Mouse (Mus musculus): ENCODE measurements around the gene Ushbp1.
"Not testable (repeated sequence)": the region's sequence is repeated elsewhere in the genome, so short reads cannot be mapped to it uniquely, and the experiment has no call there.

The Ushbp1 gene

GRCm38 (mm10) chr8:71369040-71369718 is 26.4 kb downstream of the Ushbp1 start:
- DNase-seq: no peak

DNA sequence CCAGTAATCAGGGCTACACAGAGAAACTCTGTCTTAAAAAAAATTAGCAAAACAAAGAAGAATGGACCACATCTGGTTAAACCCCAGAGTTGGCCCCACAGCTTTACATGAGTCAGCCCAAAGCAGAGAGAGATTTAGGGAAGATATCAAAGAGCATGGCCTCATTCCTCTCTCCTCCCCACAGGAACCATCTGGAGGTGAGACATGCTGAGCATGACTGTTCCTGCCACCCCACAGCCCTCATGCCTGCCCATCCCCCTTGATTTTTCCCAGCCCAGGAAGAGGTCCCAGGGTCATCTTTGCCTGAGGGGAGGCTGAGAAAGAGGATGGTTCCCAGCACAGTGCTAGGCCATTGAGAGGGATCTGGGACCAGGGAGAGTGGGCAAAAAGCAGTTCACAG is 27.2 kb downstream of the Ushbp1 start:
- DNase-seq: no peak

DNA sequence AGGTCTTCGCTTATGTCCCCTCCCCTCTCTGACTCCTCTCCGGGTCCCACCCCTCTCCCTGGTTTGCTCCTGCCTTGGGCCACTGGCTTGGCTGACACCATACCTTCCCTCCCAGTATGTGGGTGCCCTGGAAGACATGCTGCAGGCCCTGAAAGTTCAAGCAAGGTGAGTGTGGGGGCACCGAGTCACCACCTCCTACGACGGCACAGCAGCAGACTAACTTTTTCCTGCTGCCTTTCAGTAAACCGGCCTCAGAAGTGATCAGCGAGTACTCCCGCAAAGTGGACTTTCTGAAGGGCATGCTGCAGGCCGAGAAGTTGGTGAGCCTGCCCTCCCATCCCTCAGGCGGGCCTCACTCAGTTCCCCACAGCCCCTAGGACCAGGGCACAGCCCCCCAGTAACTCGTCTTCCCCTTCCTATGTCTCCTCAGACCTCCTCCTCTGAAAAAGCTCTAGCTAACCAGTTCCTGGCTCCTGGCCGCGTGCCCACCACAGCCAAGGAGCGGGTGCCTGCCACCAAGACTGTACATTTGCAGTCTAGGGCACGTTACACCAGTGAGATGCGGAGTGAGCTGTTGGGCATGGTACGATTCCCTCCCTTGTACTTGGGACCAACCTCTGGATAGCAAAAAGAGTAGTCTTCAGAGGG is 27.9 kb downstream of the Ushbp1 start:
- DNase-seq: peak in 1 of 2 experiments; percentile 56

DNA sequence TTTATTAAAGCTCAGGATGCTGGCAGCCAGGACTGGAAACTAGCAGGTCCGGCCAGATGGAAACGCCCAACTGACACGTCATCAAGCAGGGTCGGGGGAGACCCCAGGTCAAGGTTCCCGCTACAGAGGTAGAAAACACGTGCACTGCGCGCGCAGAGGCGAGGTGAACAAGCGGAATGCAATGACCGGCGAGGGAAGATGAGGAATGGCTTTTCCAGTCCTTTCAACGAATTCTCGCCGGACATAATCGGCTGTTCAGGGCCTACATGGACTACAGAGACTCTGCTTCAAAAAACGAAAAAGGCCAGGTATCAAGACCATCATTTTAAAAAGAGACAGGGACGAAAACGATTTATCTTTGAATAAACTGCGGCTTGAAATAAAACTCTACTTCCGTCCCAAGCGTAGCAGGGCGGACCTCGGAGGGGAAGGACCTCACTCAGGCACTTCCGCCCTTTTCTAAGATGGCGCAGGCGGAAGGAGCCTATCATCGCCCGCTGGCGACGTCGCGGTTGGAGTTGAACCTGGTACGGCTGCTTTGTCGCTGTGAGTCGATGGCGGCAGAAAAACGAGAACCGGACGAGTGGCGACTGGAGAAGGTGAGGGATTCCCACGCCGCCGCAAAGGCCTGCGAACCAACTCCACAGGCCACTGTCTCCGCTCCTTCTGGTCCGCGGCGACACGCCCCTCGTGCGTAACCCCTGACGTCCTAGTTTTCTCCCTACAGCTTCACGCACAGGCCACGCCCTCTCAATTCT is 28.7 kb downstream of the Ushbp1 start, which contains the start of gene Use1:
Gene Use1 (plus strand): TSS at position 78 of the 758 bp plus-strand sequence.
- DNase-seq: peak; percentile 91 to 95

DNA sequence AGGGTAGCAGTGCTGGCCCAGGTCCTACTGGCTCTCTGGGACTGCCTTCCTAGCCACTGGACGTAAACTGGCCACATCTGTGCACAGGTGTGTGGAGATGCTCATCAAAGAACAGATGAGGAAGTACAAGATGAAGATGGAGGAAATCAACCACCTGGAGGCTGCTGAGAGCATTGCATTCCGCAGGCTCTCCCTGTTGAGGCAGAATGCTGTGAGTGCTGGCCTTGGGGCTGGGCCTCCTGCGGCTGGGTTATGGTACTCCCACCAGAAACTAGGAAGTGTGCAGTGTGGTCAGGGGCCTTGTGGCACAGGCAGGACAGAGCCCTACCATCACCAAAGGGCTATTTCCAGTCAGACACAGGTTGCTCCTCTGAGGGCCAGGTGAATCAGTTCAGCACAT is 37.6 kb downstream of the Ushbp1 start:
- DNase-seq: no peak

GRCm38 (mm10) chr8:71351520-71351919 is 44.1 kb downstream of the Ushbp1 start:
- DNase-seq: no peak

GRCm38 (mm10) chr8:71351117-71351516 is 44.5 kb downstream of the Ushbp1 start:
- no peak for DNase-seq

- no peak for DNase-seq
These were observed 49.0 kb downstream of the Ushbp1 start for GRCm38 (mm10) chr8:71346581-71346980.

DNA sequence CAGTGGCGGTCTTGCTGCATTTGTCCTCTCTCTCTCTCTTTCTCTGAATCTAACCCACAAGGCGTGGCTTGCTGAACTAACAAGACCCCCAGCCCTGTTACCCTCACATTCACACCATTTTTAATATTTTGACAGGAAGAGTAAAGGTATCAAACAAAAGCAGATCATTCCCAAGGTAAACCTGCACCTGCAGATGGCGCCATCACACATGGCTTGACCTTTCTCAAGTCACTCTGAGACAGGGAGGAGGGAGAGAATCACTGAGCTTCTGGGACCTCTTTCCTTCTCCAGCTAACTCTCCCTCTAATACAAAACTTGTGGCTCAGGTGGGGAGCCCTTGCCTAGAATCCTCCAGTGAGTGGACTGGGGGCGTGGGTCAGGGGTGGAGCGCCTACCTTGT is 55.0 kb downstream of the Ushbp1 start:
- DNase-seq: peak; percentile 35 to 36

GRCm38 (mm10) chr8:71337834-71338233 is 57.8 kb downstream of the Ushbp1 start:
- not testable (repeated sequence) for DNase-seq
